Comparison of ENCODE assay signal across 13 mouse cellular contexts in the genomic region with DNA sequence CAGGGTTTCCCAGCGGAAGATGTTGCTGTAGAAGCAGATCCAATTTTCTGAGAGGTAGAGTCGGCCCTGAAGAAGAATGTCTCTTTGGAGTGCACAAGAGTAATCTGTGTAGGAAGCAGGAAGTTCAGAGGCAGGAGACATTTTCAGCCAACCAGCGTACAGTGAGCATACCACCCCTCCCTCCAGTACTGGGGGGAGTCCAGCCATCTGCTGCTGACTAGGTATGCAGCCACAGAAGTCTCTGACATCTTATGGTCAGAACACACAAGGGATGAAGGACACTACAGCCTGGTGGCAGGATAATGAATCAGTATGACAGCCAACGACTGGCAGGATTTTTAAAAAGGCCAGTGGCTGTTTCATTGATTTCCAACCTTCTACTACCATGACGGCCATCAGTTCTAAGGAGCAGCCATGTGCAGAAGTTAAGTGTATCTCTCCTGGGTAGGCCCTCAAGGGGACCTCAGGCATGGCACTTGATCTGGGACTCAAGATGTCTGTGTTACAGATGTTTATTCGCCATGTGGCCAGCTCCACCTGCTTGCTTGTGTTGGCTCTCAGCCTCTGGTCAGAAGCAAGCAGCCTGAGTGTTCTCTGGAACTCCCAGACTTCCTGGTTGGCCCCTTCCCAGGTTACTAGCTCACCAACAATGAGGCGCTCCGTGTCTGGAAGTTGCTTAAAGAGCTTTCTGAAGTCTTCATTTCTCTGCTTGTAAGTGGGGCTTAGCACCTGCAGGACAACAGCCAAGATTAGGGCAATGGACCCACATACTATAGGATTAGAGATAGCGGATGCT. TPM values are rescaled to one million over a fixed set of nuclear protein-coding genes. Genes with fewer than 3 reads are reported as not detected.
DNase-seq lines count a peak whose midpoint lies in the region; ATAC-seq and TF ChIP-seq lines count a peak whose summit lies in the region.
"Had no signal": no experiment of that assay in that cellular context is flagged by ENCODE, and none has a peak within 500 bp of the region (broad histone marks: within the 10 kb centered on the region; RNA-seq: fewer than 3 reads in every experiment).

No protein-coding gene starts in this region.

- no peak overlapping the region for H3K27ac ChIP-seq in stomach, postnatal 0 days (replicated peaks)
- H3K27ac ChIP-seq in hindbrain, embryonic 11.5 days (ENCODE audit: low read depth, low read length) = no peak overlapping the region
- H3K27ac ChIP-seq: liver, embryonic 15.5 days had no signal

- no peaks in the 10 kb centered on the region for H3K36me3 ChIP-seq in stomach, postnatal 0 days (ENCODE audit: control insufficient read depth, insufficient read depth, low read length)
- no peaks in the 10 kb centered on the region for H3K36me3 ChIP-seq in hindbrain, embryonic 11.5 days (ENCODE audit: control insufficient read depth, insufficient read depth, low read length)
- H3K36me3 ChIP-seq: liver, embryonic 15.5 days had no signal

- H3K27me3 ChIP-seq in stomach, postnatal 0 days (ENCODE audit: control insufficient read depth, insufficient read depth, low read length) = no peaks in the 10 kb centered on the region
- H3K27me3 ChIP-seq in hindbrain, embryonic 11.5 days (ENCODE audit: control insufficient read depth, insufficient read depth, low read length) = no peaks in the 10 kb centered on the region
- H3K27me3 ChIP-seq: liver, embryonic 15.5 days; Patski had no signal

- H3K9me3 ChIP-seq in stomach, postnatal 0 days (ENCODE audit: control insufficient read depth, low read length) = no peaks in the 10 kb centered on the region
- no peaks in the 10 kb centered on the region for H3K9me3 ChIP-seq in hindbrain, embryonic 11.5 days (ENCODE audit: control insufficient read depth, low read length)
- H3K9me3 ChIP-seq: liver, embryonic 15.5 days had no signal

- H3K4me3 ChIP-seq in stomach, postnatal 0 days (ENCODE audit: low read depth, low read length) = no peak overlapping the region
- H3K4me3 ChIP-seq in hindbrain, embryonic 11.5 days (ENCODE audit: low read depth, low read length) = no peak overlapping the region
- H3K4me3 ChIP-seq: liver, embryonic 15.5 days had no signal

- DNase-seq in gastrocnemius, postnatal 14 days = peak; percentile 32
- no peak for DNase-seq in gastrocnemius, postnatal 36 days
- DNase-seq in urinary bladder, postnatal 14 days (ENCODE audit: low spot score) = peak; percentile 40
- no peak for DNase-seq in urinary bladder, adult 18-20 months (ENCODE audit: low spot score in 2 of 2)
- peak; percentile 61 to 62 for DNase-seq in heart, postnatal 36 days
- DNase-seq in stomach, postnatal 0 days (ENCODE audit: low spot score) = peak; percentile 47
- no peak for DNase-seq in hindbrain, embryonic 11.5 days (ENCODE audit: low spot score)
- DNase-seq: adrenal gland, postnatal 25 days; spleen, adult 18-20 months had no signal

- TF ChIP-seq EP300 in stomach, postnatal 0 days (optimal IDR thresholded peaks at IDR 0.05) = no peak

- TF ChIP-seq CTCF in stomach, postnatal 0 days (IDR thresholded peaks at IDR 0.05; ENCODE audit: low read depth) = no peak

- intact Hi-C loops in gastrocnemius, postnatal 14 days (cut with DNase I; ENCODE audit: low total_unique reads) = no loop called here
- intact Hi-C loops in gastrocnemius, postnatal 36 days (cut with DNase I) = no loop called here
- intact Hi-C loops in heart, postnatal 36 days (cut with DNase I) = no loop called here

- no peak for ATAC-seq in stomach, postnatal 0 days (ENCODE audit: low FRiP score, low TSS enrichment)
- ATAC-seq in CD4-positive, CD25-positive, alpha-beta regulatory T cell, adult 4 months = no peak
- no peak for ATAC-seq in hindbrain, embryonic 11.5 days (ENCODE audit: low FRiP score)
- ATAC-seq: intestine, postnatal 0 days; Patski had no signal

- no peak overlapping the region for H3K9ac ChIP-seq in stomach, postnatal 0 days (ENCODE audit: low read length)
- no peak overlapping the region for H3K9ac ChIP-seq in hindbrain, embryonic 11.5 days (ENCODE audit: low read depth, low read length)
- H3K9ac ChIP-seq: liver, embryonic 15.5 days had no signal

- WGBS in stomach, postnatal 0 days = 71% methylated on average over 9 of the region's 9 CpGs
- 95% methylated on average over 9 of the region's 9 CpGs for WGBS in hindbrain, embryonic 11.5 days

- no peaks in the 10 kb centered on the region; the same call in none of the 2 replicates for H3K4me1 ChIP-seq in stomach, postnatal 0 days (replicated peaks; ENCODE audit: control insufficient read depth, insufficient read depth)
- no peaks in the 10 kb centered on the region for H3K4me1 ChIP-seq in hindbrain, embryonic 11.5 days (replicated peaks; ENCODE audit: control insufficient read depth, insufficient read depth, low read length)

- no peak overlapping the region for H3K4me2 ChIP-seq in stomach, postnatal 0 days (replicated peaks; ENCODE audit: low read depth)
- no peak overlapping the region for H3K4me2 ChIP-seq in hindbrain, embryonic 11.5 days (replicated peaks; ENCODE audit: low read depth, low read length)
- H3K4me2 ChIP-seq: liver, embryonic 15.5 days had no signal

RNA-seq across cellular contexts. Expression of a gene that starts 48.0 kb away (rescaled TPM):
- total RNA-seq in gastrocnemius, postnatal 14 days (2021) = 1 to 10 TPM; 2.5 to 4.2 TPM
- total RNA-seq in gastrocnemius, postnatal 36 days (2021) = 1 to 10 TPM; 2.1 to 2.3 TPM
- total RNA-seq in heart, postnatal 36 days (2021) = 1 to 10 TPM in 1 of 2 experiments, under 1 TPM in 1; 0.57 to 1.2 TPM
- 2.0 and 2.9 TPM in 2 replicates for polyA plus RNA-seq in stomach, postnatal 0 days (2015; fragmentation: Nextera tagmentation; extraction: Ambion mirVana)
- under 1 TPM in 1 of 2 experiments, not detected in 1; 0.13 TPM for polyA plus RNA-seq in CD4-positive, CD25-positive, alpha-beta regulatory T cell, adult 4 months (2017; shearing (Covaris generic))
- 22.5 and 23.5 TPM in 2 replicates for polyA plus RNA-seq in hindbrain, embryonic 11.5 days (2014; fragmentation: Nextera tagmentation; extraction: Ambion mirVana)

Comparison
In these comparisons a context has a peak if more than half of its experiments do, and no peak if none do; other contexts are left out.
1. DNase-seq: peak in gastrocnemius, postnatal 14 days (single experiment), urinary bladder, postnatal 14 days (single experiment), heart, postnatal 36 days (2 of 2) and stomach, postnatal 0 days (single experiment); none in gastrocnemius, postnatal 36 days (0 of 2), urinary bladder, adult 18-20 months (0 of 2) and hindbrain, embryonic 11.5 days (single experiment).